Mouse (Mus musculus): ENCODE measurements around the gene Rb1.

DNA sequence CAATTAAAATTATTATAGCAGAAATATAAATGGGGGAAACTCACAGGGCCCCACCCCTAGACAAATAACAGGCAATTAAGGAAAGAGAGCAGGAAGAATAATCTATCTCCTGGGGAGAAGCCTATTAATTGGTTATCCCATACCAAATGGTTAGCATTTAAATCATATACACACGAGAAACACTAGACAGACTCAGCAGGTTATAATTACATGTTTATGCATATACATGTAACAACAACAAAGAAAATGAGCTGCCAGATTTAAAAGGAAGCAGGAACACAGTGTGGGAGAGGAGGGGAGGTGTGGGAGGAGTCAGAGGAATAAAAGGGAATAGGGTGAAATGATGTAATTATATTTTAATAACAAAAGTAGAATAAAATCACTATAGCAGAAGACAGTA is 33.2 kb downstream of the Rb1 start:
- TF ChIP-seq CTCF (IDR thresholded peaks at IDR 0.05; ENCODE audit: low read depth) (no peak), EP300 (IDR thresholded peaks at IDR 0.05; ENCODE audit: low read depth) (no peak)
